Mouse (Mus musculus) limb, embryonic 10.5 days (tissue): Measurements from ENCODE around the gene Rps6kb2. TPM values are rescaled to one million over a fixed set of nuclear protein-coding genes. Genes with fewer than 3 reads are reported as not detected.

Source experiments
- DNase-seq: peaks from one replicate; pipeline ENCODE4 v3.0.0-alpha.2; 2017; ENCODE audit warnings: low spot score
- H3K27ac ChIP-seq: fragments of 300-500 bp; sonication (generic); 2 replicates; pipeline ENCODE4 v1.5.1; 2016; ENCODE audit warnings: mild to moderate bottlenecking
- H3K27me3 ChIP-seq: fragments of 300-500 bp; sonication (generic); 2 replicates; pipeline ENCODE4 v1.6.1; 2016; ENCODE audit warnings: low read depth, mild to moderate bottlenecking; ENCODE audit not compliant: poor library complexity, severe bottlenecking
- H3K36me3 ChIP-seq: fragments of 300-500 bp; sonication (generic); 2 replicates; pipeline ENCODE4 v1.6.1; 2016; ENCODE audit warnings: mild to moderate bottlenecking, moderate library complexity
- H3K4me1 ChIP-seq: fragments of 300-500 bp; sonication (generic); 2 replicates; pipeline ENCODE4 v1.6.1; 2016
- H3K4me3 ChIP-seq: fragments of 300-500 bp; sonication (generic); 2 replicates; pipeline ENCODE4 v1.5.1; 2016; ENCODE audit warnings: mild to moderate bottlenecking, moderate library complexity
- H3K9me3 ChIP-seq: fragments of 300-500 bp; sonication (generic); replicated peaks from 2 replicates; pipeline ENCODE4 v1.6.1; 2016; ENCODE audit warnings: mild to moderate bottlenecking
- WGBS: fragments of 180-500 bp; shearing (Covaris S2); methylation state at CpG from one replicate; pipeline ENCODE4 v1.1.7; 2016; 5-methylcytosine and 5-hydroxymethylcytosine counted together
- polyA plus RNA-seq: library from polyadenylated mRNA; unstranded; fragments of >200 nt; fragmentation: Nextera tagmentation; extraction: Ambion mirVana; gene quantifications from 2 replicates; pipeline ENCODE4 v1.2.1, GENCODE M21; 2016

Rps6kb2 gene
- polyA plus RNA-seq, 1 experiment from 2014 or later: 66.0 TPM

DNA sequence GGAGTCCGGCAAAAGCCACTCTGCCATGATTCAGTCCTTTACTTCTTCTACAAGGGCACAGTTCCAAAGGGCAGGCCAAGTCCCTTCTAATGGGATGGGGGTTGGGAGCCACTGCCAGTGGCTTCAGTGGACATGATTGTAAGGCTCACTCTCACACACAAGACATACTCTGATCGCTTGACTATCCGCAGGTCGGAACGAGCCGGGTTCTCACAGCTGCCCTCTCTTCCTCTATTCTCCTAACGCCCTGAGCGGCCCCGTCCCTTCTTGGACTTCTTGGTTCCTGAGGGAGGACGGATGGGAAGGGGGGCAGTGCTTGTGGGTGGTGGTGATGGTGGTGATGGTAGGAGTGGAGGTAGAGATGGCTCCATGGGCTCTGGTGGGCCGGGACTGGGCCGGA lies 6.4 kb downstream of the Rps6kb2 start:
- WGBS: 87% methylated on average over 12 of the region's 12 CpGs
- H3K27me3 ChIP-seq: no peaks in the 10 kb centered on the region
- 0 out of 2 replicates have a peak, but pooled peaks cover 8% of the 10 kb centered on the region for H3K4me1 ChIP-seq
- no peak overlapping the region for H3K27ac ChIP-seq
- peaks cover 91% of the 10 kb centered on the region for H3K36me3 ChIP-seq
- no peaks in the 10 kb centered on the region for H3K9me3 ChIP-seq
- H3K4me3 ChIP-seq: no peak overlapping the region
- no peak for DNase-seq

DNA sequence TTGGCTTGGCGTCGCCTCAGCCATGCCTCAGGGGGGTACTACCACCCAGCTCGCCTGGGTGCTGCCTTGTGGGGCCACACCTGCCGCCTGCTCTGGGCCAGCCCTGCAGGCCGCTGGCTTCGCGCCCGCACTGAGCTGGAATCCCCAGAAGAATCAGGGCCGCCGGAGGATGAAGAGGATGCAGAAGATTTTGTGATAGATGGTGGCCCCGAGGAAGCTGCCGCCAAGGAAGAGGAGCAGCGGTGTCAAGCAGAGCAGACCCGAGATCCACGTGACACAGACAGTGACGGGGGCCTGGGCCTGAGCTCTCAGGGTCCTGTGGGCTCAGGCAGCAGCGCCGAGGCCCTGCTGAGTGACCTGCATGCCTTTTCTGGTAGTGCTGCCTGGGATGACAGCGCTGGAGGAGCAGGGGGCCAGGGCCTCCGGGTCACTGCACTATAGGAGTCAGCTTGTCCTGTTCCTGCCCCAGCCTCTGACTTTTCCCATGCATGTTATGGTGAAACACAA lies 7.0 kb downstream of the Rps6kb2 start:
- Histone ChIP-seq H3K27me3 (no peaks in the 10 kb centered on the region), H3K27ac (no peak overlapping the region), H3K4me1 (0 out of 2 replicates have a peak, but pooled peaks cover 8% of the 10 kb centered on the region), H3K4me3 (no peak overlapping the region), H3K36me3 (peaks cover 91% of the 10 kb centered on the region), H3K9me3 (no peaks in the 10 kb centered on the region)
- DNase-seq: no peak
- WGBS: 75% methylated on average over 20 of the region's 20 CpGs

DNA sequence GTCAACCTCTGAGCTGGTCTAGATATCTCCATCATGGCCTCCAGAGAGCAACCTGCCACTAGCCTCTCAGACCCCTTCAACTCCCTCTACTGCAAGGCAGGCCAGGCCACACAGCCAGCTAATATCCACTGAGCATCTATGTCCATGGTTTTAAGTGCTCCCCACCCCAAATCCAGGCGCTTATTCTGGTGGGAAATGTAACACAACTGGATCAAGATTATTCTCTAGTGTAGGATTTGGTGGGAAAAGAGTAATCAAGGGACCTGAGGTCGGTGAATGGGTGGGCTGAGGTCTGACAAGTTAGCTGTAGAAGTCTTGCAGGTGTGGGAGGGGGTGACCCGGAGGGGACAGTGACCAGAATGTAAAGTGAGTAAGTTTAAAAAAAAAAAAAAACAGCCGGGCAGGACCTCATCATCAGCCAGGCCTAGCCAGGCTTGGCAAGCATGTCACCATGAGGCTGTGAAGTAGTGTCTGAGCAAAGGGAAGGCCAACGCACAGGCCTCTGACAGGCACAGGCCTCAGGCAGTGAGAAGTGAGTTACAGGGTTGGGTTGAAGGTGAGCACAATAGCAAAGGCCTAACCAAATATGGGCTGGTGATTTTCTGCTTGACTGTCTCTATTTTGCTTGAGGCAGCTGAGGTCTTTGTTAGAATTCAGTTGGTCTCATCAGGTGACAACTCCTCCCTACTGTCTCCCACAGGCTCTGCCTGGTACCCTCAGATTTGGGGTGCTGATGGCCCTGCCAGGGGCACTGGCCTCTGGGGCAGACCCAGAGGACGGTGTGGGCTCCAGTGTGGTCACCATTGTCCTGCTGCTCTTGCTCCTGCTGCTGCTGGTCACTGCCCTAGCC lies 7.7 kb downstream of the Rps6kb2 start:
- no peak overlapping the region for H3K27ac ChIP-seq
- no peak for DNase-seq
- peaks cover 12% of the 10 kb centered on the region; the same call in 1 of the 2 replicates for H3K4me1 ChIP-seq
- WGBS: 87% methylated on average over 6 of the region's 6 CpGs
- H3K27me3 ChIP-seq: no peaks in the 10 kb centered on the region
- H3K36me3 ChIP-seq: peaks cover 91% of the 10 kb centered on the region
- H3K4me3 ChIP-seq: no peak overlapping the region
- no peaks in the 10 kb centered on the region for H3K9me3 ChIP-seq

DNA sequence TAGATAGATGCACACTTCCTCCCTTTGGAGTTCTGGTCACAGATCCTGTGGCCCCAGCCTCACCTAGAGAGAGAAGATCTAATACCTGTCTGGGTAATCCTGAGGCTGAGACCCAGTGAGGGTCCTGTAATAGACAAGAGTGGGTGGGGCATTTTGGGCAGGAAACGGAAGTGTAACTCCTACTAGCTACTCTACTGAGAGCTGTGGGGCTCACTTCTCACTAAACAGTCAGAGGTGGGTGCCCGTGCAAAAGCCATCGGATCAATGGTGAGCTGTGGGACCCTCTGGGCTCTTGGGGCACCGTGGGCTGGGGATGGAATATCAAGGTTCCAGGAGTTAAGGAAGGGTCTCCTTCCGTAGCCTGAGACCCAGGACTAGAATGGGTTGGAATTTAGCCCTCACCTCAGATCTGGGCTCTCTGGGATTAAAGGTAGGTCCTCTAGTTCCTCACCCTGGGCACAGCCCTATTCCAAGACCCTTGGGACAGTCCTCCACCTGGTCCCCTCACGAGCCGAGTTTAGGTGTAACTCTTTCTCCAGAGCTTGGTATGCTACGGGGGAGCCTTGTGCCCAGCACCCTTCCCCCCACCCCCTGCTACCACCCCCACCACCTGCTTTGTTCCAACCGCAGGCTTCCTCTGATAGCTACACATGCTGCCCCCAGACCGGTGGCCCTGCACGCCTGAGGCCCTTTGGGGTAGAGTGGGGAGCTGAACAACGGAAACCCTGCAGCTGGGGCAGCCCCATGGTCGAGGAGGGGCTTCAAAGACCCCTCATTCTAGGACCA lies 8.5 kb downstream of the Rps6kb2 start:
- WGBS: 83% methylated on average over 13 of the region's 13 CpGs
- Histone ChIP-seq H3K27ac (no peak overlapping the region), H3K9me3 (no peaks in the 10 kb centered on the region), H3K4me3 (no peak overlapping the region), H3K4me1 (peaks cover 18% of the 10 kb centered on the region), H3K36me3 (peaks cover 94% of the 10 kb centered on the region), H3K27me3 (no peaks in the 10 kb centered on the region)
- DNase-seq: no peak

DNA sequence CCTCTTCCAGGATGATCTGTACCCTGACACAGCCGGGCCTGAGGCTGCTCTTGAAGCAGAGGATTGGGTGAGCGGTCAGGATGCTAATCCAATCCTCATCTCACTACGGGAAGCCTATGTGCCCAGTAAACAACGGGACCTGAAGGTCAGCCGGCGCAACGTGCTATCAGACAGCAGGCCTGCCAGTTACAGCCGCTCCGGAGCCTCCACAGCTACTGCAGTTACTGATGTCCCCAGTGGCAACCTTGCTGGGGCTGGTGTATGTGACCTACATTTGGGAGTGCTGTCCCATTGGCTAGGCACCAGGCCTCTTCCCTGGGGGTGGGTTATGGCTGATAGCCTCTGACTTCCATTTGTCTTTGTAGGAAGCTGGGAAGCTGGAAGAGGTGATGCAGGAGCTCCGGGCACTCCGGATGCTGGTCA lies 9.9 kb downstream of the Rps6kb2 start, which contains the start of gene Ptprcap:
Gene Ptprcap, plus strand, starts transcription at position 373 of the 423 bp plus-strand sequence.
- 76% methylated on average over 11 of the region's 11 CpGs for whole genome bisulfite sequencing
- no peaks in the 10 kb centered on the region for H3K27me3 ChIP-seq
- peaks cover 29% of the 10 kb centered on the region for H3K4me1 ChIP-seq

DNA sequence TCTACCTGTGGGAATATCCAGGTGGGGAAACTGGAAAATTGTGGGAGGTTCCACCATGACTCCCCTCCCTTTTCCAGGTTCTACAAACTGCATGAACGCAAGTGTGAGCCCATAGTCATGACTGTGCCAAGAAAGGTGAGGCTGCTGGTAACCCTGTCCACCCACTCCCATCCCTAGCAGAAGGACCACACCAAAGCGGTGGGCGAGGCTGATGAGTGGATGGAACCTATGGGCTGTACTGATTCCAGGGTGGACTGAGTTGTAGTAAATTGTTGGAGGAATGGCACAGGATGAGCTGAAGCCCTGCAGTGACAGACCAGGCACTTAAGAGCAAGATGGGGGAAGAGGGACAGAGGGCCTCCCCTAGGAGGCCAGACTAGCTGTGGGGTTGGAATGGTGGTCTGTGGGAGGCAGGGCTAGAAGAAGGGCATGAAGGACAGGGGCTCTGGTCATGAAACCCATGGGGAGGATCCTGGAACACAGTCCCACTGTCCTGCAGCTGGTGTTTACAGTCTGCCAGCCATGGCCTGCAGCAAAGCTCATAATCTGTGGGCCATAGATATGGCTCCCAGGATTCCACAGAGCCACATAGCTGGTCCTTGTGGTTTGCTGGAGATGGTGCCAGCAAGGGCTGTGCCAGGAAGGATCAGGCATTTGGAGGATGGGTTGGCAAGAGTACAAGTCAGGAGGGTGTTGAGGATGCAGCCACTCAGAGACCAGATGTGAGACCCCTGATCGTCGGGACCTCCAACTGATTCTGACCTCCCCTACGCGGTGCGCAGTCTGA lies 10.5 kb downstream of the Rps6kb2 start:
- 86% methylated on average over 8 of the region's 8 CpGs for WGBS
- Histone ChIP-seq H3K36me3 (peaks cover 74% of the 10 kb centered on the region), H3K27ac (no peak overlapping the region), H3K27me3 (no peaks in the 10 kb centered on the region), H3K4me1 (peaks cover 36% of the 10 kb centered on the region), H3K4me3 (no peak overlapping the region), H3K9me3 (no peaks in the 10 kb centered on the region)
- no peak for DNase-seq

More for the DNA sequence above, 9.9 kb downstream of the Rps6kb2 start, which contains the start of gene Ptprcap:
- H3K4me3 ChIP-seq: no peak within 1 kb of the TSS
- no peak for DNase-seq
- peak within 1 kb of the TSS; percentile 21; the same call in 1 of the 2 replicates for H3K27ac ChIP-seq
- H3K36me3 ChIP-seq: peaks cover 80% of the 10 kb centered on the region
- H3K9me3 ChIP-seq: no peaks in the 10 kb centered on the region

DNA sequence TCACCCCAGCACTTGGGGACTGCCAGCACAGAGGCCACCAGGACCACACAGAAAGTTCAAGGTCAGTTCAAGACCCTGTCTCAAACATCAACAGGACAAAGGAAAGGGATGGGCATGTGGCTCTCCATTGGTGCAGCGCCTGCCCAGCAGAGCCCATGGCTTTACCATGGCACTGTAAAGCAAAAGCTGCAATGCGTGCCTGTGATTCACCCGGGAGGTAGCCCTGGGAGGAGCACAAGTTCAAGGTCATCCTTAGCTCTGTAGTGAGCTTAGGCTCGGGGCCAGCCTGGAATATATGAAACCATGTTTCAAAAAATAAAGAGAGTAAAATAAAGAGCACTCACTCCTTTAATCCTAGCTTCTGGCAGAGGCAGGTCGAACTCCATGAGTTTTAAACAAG lies 11.3 kb downstream of the Rps6kb2 start:
- peaks cover 67% of the 10 kb centered on the region for H3K36me3 ChIP-seq
- peaks cover 43% of the 10 kb centered on the region for H3K4me1 ChIP-seq
- H3K4me3 ChIP-seq: no peak overlapping the region
- H3K9me3 ChIP-seq: no peaks in the 10 kb centered on the region
- H3K27me3 ChIP-seq: no peaks in the 10 kb centered on the region
- no peak overlapping the region for H3K27ac ChIP-seq
- 87% methylated on average over 5 of the region's 5 CpGs for WGBS
- DNase-seq: no peak

DNA sequence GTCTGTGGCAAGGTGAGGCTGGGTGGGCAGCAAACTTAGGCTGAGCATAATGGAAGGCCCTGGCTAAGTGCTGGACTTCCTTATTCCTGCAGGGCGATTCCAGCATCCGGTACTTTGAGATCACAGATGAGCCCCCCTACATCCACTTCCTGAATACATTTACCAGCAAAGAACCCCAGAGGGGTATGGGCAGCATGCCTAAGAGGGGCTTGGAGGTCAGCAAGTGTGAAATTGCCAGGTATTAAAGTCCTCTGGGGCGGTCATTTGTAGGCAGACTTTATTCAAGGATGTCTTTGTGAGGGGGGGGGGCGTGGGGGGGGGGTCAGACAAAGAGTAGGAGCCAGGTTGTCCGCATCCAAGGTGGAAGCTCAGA lies 11.7 kb downstream of the Rps6kb2 start:
- Histone ChIP-seq H3K27me3 (no peaks in the 10 kb centered on the region), H3K4me3 (no peak overlapping the region), H3K27ac (no peak overlapping the region), H3K4me1 (peaks cover 47% of the 10 kb centered on the region), H3K36me3 (peaks cover 62% of the 10 kb centered on the region), H3K9me3 (no peaks in the 10 kb centered on the region)
- 93% methylated on average over 4 of the region's 5 CpGs for WGBS
- no peak for DNase-seq

DNA sequence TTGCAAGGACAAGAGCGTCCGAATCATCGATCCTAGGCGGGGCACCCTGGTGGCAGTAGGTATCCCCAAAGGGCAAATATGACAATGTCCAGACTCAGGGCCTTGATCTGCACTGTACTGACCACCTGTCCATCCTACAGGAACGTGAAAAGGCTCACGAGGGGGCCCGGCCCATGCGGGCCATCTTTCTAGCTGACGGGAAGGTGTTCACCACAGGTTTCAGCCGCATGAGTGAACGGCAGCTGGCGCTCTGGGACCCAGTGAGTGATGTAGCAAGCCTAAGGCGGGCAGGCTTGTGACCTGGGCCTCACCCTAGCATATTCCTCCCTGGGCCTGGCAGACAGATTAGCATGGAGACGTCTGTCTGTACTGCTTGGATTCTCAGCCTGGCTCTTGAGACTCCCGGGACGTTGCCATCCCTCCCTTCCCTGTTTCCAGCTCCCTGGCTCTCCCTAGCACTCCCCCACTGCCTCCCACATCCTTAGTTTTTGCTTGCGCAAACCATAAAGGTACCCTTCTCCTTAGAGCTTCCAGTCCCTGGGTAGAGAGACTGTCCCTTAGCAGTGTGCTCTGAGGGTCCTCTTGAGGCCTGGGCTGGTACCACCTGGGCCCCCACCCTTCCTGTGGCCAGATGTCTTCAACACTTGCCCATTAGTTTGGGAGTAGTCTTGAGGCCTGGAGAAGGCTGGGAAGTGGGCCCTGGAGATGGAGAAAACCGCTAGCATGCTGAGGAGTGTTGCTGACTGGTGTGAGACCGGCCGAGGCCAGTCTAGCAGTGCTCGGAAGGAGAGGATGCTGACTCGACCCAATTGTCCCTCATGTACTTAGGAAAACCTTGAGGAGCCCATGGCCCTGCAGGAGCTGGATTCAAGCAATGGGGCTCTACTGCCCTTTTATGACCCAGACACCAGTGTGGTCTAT lies 12.3 kb downstream of the Rps6kb2 start:
- no peak overlapping the region for H3K4me3 ChIP-seq
- H3K36me3 ChIP-seq: peaks cover 56% of the 10 kb centered on the region
- H3K4me1 ChIP-seq: peaks cover 49% of the 10 kb centered on the region

DNA sequence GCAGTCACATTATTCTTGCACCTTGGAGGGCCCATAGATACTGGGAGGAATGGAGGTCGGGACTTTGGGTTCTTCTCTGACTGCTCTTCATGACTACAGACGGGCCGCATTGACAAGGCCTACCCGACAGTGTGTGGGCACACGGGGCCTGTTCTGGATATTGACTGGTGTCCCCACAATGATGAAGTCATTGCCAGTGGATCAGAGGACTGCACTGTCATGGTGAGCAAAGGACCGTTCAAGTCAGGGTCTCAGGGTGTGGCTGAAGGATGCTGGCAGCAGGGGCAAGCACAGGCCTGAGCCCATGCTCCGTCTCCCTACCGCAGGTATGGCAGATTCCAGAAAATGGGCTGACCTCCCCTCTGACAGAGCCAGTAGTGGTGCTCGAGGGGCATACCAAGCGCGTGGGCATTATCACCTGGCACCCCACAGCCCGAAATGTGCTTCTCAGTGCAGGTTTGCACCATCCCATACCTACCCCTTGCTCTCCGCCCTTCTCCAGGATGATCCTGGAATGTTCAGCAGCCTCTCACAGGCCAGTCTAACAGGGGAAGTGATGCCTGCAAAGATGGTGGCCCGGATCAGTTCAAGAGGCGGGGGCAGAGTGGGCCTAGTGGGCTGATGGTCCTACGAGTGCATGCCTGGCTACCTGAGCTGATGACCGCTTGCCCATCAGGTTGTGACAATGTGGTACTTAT lies 13.2 kb downstream of the Rps6kb2 start:
- Histone ChIP-seq H3K9me3 (no peaks in the 10 kb centered on the region), H3K27ac (no peak overlapping the region), H3K4me1 (peaks cover 46% of the 10 kb centered on the region), H3K27me3 (no peaks in the 10 kb centered on the region), H3K36me3 (peaks cover 47% of the 10 kb centered on the region), H3K4me3 (peak overlapping the region; percentile 90; the same call in 1 of the 2 replicates)
- WGBS: 94% methylated on average over 17 of the region's 17 CpGs
- DNase-seq: no peak

More for the DNA sequence above, 12.3 kb downstream of the Rps6kb2 start:
- Histone ChIP-seq H3K27ac (no peak overlapping the region), H3K9me3 (no peaks in the 10 kb centered on the region), H3K27me3 (no peaks in the 10 kb centered on the region)
- 91% methylated on average over 22 of the region's 22 CpGs for WGBS
- no peak for DNase-seq

DNA sequence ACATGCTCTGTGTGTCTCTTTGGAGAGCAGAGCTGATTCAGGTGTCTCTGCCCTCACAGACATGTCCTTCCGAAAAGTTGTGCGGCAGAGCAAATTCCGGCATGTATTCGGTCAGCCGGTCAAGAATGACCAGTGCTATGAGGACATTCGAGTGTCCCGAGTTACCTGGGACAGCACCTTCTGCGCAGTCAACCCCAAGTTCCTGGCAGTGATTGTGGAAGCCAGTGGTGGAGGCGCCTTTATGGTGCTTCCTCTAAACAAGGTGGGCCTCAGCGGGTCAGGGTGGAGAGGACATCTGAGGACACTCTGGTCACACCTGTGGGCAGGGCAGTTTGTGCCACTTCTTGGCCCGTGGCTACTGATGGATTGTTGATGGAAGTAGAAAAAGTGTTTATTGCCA lies 13.9 kb downstream of the Rps6kb2 start:
- Histone ChIP-seq H3K4me3 (peak overlapping the region; percentile 90), H3K9me3 (no peaks in the 10 kb centered on the region), H3K36me3 (peaks cover 45% of the 10 kb centered on the region), H3K4me1 (peaks cover 44% of the 10 kb centered on the region), H3K27ac (peak overlapping the region; percentile 90; the same call in 1 of the 2 replicates), H3K27me3 (no peaks in the 10 kb centered on the region)
- 89% methylated on average over 11 of the region's 11 CpGs for WGBS
- DNase-seq: no peak
